Mouse (Mus musculus) MEL (cell line): Measurements from ENCODE around the gene Dusp8. TPM values are rescaled to one million over a fixed set of nuclear protein-coding genes. Genes with fewer than 3 reads are reported as not detected.

ENCODE experiments used
- DNase-seq: peaks from one replicate; pipeline ENCODE4 v3.0.0; 2011; ENCODE audit warnings: low read depth, low spot score
- H3K27ac ChIP-seq: 2 replicates; pipeline ENCODE4 v1.5.1; 2012; ENCODE audit warnings: low read depth, mild to moderate bottlenecking, control low read depth, low read length, moderate library complexity; ENCODE audit not compliant: control insufficient read depth
- H3K27me3 ChIP-seq, 2 experiments: fragments of 150-350 bp in 1 of 2; sonication (generic) in 1 of 2; 2 replicates each; pipeline ENCODE4 v1.6.1; 2012; ENCODE audit warnings: low read length in 2 of 2, mild to moderate bottlenecking in 2 of 2, improper control_type of control experiment in 1 of 2, moderate library complexity in 1 of 2; ENCODE audit not compliant: insufficient read depth in 2 of 2, control insufficient read depth in 1 of 2
- H3K36me3 ChIP-seq, 2 experiments: 2 replicates each; pipeline ENCODE4 v1.6.1; 2012 to 2014; ENCODE audit warnings: low read length in 2 of 2, improper control_type of control experiment in 1 of 2, inconsistent platforms in 1 of 2, mild to moderate bottlenecking in 1 of 2; ENCODE audit not compliant: insufficient read depth in 2 of 2, control insufficient read depth in 1 of 2
- H3K4me1 ChIP-seq, 2 experiments: fragments of 150-350 bp in 1 of 2; sonication (generic) in 1 of 2; 2 replicates each; pipeline ENCODE4 v1.6.1; 2012; ENCODE audit warnings: low read length in 2 of 2, improper control_type of control experiment in 1 of 2, mild to moderate bottlenecking in 1 of 2; ENCODE audit not compliant: insufficient read depth in 2 of 2, control insufficient read depth in 1 of 2
- H3K4me3 ChIP-seq, 2 experiments: fragments of 150-350 bp in 1 of 2; sonication (generic) in 1 of 2; 2 replicates each; pipeline ENCODE4 v1.5.1; 2012; ENCODE audit warnings: low read depth in 2 of 2, low read length in 2 of 2, mild to moderate bottlenecking in 2 of 2, moderate library complexity in 2 of 2, control low read depth in 1 of 2, improper control_type of control experiment in 1 of 2; ENCODE audit not compliant: control insufficient read depth in 1 of 2, insufficient read depth in 1 of 2
- H3K79me2 ChIP-seq: 2 replicates; pipeline ENCODE4 v1.6.1; 2012; ENCODE audit warnings: mild to moderate bottlenecking, low read length, moderate library complexity; ENCODE audit not compliant: control insufficient read depth, poor library complexity, insufficient read depth
- H3K9ac ChIP-seq: 2 replicates; pipeline ENCODE4 v1.6.1; 2012; ENCODE audit warnings: low read depth, mild to moderate bottlenecking, control low read depth, low read length, moderate library complexity; ENCODE audit not compliant: control insufficient read depth, poor library complexity, severe bottlenecking
- H3K9me3 ChIP-seq: fragments of 150-350 bp; sonication (generic); replicated peaks from 2 replicates; pipeline ENCODE4 v1.6.1; 2012; ENCODE audit warnings: mild to moderate bottlenecking, low read length, improper control_type of control experiment, moderate library complexity; ENCODE audit not compliant: insufficient read depth
- BHLHE40 ChIP-seq: IDR thresholded peaks from 2 replicates; pipeline ENCODE4 v1.6.1; 2012; ENCODE audit warnings: low read depth, mild to moderate bottlenecking, inconsistent platforms, low read length, improper control_type of control experiment, borderline replicate concordance
- CHD2 ChIP-seq: IDR thresholded peaks from 2 replicates; pipeline ENCODE4 v1.6.1; 2011; ENCODE audit warnings: low read length, improper control_type of control experiment
- EP300 ChIP-seq, 2 experiments: IDR thresholded peaks; 2 replicates each; pipeline ENCODE4 v1.6.1; 2011; ENCODE audit warnings: improper control_type of control experiment in 2 of 2, low read length in 2 of 2, low read depth in 1 of 2, mild to moderate bottlenecking in 1 of 2
- ETS1 ChIP-seq: IDR thresholded peaks from 2 replicates; pipeline ENCODE4 v1.6.1; 2012; ENCODE audit warnings: low read depth, mild to moderate bottlenecking, inconsistent platforms, low read length, improper control_type of control experiment, moderate library complexity
- HCFC1 ChIP-seq: IDR thresholded peaks from 2 replicates; pipeline ENCODE4 v1.6.1; 2012; ENCODE audit warnings: low read depth, mild to moderate bottlenecking, inconsistent platforms, low read length, improper control_type of control experiment, moderate library complexity
- JUND ChIP-seq: IDR thresholded peaks from 2 replicates; pipeline ENCODE4 v1.6.1; 2011; ENCODE audit warnings: low read depth, mild to moderate bottlenecking, improper control_type of control experiment, low read length
- MAFK ChIP-seq: IDR thresholded peaks from 2 replicates; pipeline ENCODE4 v1.6.1; 2011; ENCODE audit warnings: low read depth, mild to moderate bottlenecking, low read length, improper control_type of control experiment, borderline replicate concordance
- MAX ChIP-seq: IDR thresholded peaks from 2 replicates; pipeline ENCODE4 v1.6.1; 2011; ENCODE audit warnings: low read length, improper control_type of control experiment
- MEF2A ChIP-seq: IDR thresholded peaks from 2 replicates; pipeline ENCODE4 v1.6.1; 2014; ENCODE audit warnings: low read depth, mild to moderate bottlenecking, inconsistent platforms, low read length, improper control_type of control experiment; ENCODE audit not compliant: poor library complexity, insufficient replicate concordance, severe bottlenecking; ENCODE audit errors: extremely low read depth
- MYC ChIP-seq: IDR thresholded peaks from 2 replicates; pipeline ENCODE4 v1.6.1; 2011; ENCODE audit warnings: low read depth, mild to moderate bottlenecking, low read length, improper control_type of control experiment, moderate library complexity
- POLR2AphosphoS2 ChIP-seq: IDR thresholded peaks from 2 replicates; pipeline ENCODE4 v1.6.1; 2011; ENCODE audit warnings: low read length, improper control_type of control experiment
- RAD21 ChIP-seq: IDR thresholded peaks from 2 replicates; pipeline ENCODE4 v1.6.1; 2011; ENCODE audit warnings: mild to moderate bottlenecking, low read depth, low read length, improper control_type of control experiment
- RCOR1 ChIP-seq: IDR thresholded peaks from 2 replicates; pipeline ENCODE4 v1.6.1; 2012; ENCODE audit warnings: low read depth, mild to moderate bottlenecking, inconsistent platforms, low read length, improper control_type of control experiment
- SIN3A ChIP-seq: IDR thresholded peaks from 2 replicates; pipeline ENCODE4 v1.6.1; 2012; ENCODE audit warnings: low read length, improper control_type of control experiment, inconsistent platforms
- SMC3 ChIP-seq: IDR thresholded peaks from 2 replicates; pipeline ENCODE4 v1.6.1; 2011; ENCODE audit warnings: low read depth, low read length, improper control_type of control experiment
- TCF12 ChIP-seq: IDR thresholded peaks from 2 replicates; pipeline ENCODE4 v1.6.1; 2014; ENCODE audit warnings: low read depth, mild to moderate bottlenecking, inconsistent platforms, low read length, improper control_type of control experiment, moderate library complexity
- ZKSCAN1 ChIP-seq: IDR thresholded peaks from 2 replicates; pipeline ENCODE4 v1.6.1; 2012; ENCODE audit warnings: low read depth, mild to moderate bottlenecking, inconsistent platforms, low read length, improper control_type of control experiment, moderate library complexity
- ZMIZ1 ChIP-seq: IDR thresholded peaks from 2 replicates; pipeline ENCODE4 v1.6.1; 2012; ENCODE audit warnings: low read depth, mild to moderate bottlenecking, inconsistent platforms, low read length, improper control_type of control experiment, moderate library complexity
- ZNF384 ChIP-seq: IDR thresholded peaks from 2 replicates; pipeline ENCODE4 v1.6.1; 2012; ENCODE audit warnings: low read depth, mild to moderate bottlenecking, inconsistent platforms, low read length, improper control_type of control experiment
- polyA plus RNA-seq, 2 experiments: library from polyadenylated mRNA; stranded (reverse) in 1 of 2; unstranded in 1 of 2; fragments of >175 nt in 1 of 2; fragments of >200 nt in 1 of 2; gene quantifications; 2 replicates each; pipeline versions ENCODE4 v1.2.1 to v1.2.4; 2012; ENCODE audit warnings: low replicate concordance in 2 of 2, low read depth in 1 of 2; ENCODE audit not compliant: insufficient read length in 2 of 2, insufficient read depth in 1 of 2, missing spikeins in 1 of 2
- total RNA-seq: library from RNA; depleted of rRNA; stranded (reverse); fragments of 300-350 nt; gene quantifications from 2 replicates; pipeline ENCODE4 v1.2.3, GENCODE M21; 2012

Gene Dusp8
- total and polyA plus RNA-seq, 3 experiments = 0.23 to 0.31 TPM; not detected in 1

DNA sequence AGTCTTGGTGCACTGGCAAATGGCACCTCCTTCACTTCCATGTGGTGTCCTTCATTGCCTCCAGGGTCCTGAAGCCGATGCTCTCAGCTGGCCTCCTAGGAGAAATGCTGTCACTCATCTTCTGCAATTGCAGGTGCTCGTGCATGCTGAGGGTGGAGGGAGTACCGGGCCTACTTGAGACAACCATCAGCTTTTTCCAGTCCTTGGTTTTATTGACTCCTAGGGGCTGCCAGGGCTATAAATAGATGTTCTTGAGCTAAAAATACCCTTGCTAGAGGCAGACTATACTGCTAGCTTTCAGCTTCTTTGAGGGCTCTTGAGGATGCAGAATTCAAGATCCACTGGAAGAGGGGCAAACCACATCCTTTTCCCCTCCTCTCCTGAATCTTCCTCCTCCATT is 18.5 kb downstream of the Dusp8 start:
- Histone ChIP-seq H3K9me3 (no peaks in the 10 kb centered on the region), H3K27me3 (peaks cover 4 to 13% of the 10 kb centered on the region in 2 experiments), H3K27ac (no peak overlapping the region), H3K79me2 (no peaks in the 10 kb centered on the region), H3K4me1 (no peaks in the 10 kb centered on the region), H3K4me3 (no peak overlapping the region), H3K36me3 (no peaks in the 10 kb centered on the region), H3K9ac (no peak overlapping the region)
- no peak for TF ChIP-seq MYC
- no peak for TF ChIP-seq ZKSCAN1
- TF ChIP-seq POLR2AphosphoS2 = no peak
- TF ChIP-seq SIN3A = no peak
- no peak for TF ChIP-seq HCFC1
- no peak for TF ChIP-seq JUND
- no peak for TF ChIP-seq CHD2
- TF ChIP-seq SMC3 = no peak
- TF ChIP-seq MAFK = no peak
- no peak for TF ChIP-seq MAX
- TF ChIP-seq TCF12 = no peak
- TF ChIP-seq MEF2A = no peak
- no peak for DNase-seq

DNA sequence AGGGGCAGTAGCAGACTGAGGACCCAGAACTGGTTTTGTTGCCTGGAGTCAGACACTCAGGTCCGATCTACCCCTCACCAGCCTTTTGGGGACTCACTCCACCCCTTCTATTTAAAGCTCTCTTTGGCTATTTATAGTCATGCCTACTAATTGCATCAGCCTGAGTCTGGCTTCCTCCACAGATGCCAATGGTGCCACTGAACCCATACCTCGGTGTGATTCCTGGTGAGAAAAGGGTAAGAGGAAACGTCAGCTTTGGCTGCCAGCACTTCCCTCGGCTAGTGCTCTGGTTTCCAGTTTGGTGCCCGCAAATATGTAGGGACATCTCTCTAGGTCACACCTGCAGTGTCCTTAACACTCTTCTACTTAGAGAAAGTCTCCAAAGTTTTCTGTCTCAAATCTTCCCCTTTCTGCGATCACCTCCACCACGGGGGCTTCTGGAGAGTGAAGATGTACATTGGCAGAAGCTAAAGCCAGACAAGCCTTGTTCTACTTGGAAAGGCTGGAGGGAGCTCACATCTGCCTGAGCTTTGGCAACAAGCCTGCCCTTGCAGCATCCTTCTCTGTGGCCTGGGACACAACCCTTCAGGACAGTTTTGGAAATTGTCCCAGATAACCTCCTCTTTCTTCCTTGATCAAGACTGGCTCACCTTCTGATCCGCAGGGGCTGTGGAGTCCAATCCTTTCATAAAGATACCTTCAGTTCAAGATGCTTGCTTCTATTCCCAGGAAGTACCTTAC is 21.3 kb downstream of the Dusp8 start:
- DNase-seq = no peak
- Histone ChIP-seq H3K9ac (no peak overlapping the region), H3K79me2 (no peaks in the 10 kb centered on the region), H3K9me3 (no peaks in the 10 kb centered on the region), H3K36me3 (no peaks in the 10 kb centered on the region), H3K27me3 (peaks cover 4 to 13% of the 10 kb centered on the region in 2 experiments), H3K27ac (no peak overlapping the region), H3K4me1 (no peaks in the 10 kb centered on the region), H3K4me3 (no peak overlapping the region)
- TF ChIP-seq ETS1 = no peak
- TF ChIP-seq EP300 (IDR thresholded peaks at IDR 0.05; ENCODE audit: low read depth in 1 of 2, low read length in 2 of 2) = no peak

DNA sequence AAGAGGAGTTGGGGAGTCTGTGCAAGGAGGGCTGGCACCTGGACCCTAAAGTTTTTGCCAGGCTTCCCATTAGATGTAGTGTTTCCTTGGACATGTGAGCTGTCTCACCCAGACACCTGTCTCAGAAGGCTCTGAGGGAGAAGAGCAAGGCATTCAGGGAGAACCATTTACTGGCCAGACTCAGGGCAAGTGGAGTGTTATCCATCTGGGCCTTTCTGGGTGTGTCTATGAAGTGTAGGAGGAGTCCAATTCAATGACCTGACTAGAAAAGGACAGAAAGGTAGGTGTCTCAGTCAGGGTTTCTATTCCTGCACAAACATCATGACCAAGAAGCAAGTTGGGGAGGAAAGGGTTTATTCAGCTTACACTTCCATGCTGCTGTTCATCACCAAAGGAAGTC is 23.9 kb downstream of the Dusp8 start:
- H3K79me2 ChIP-seq = no peaks in the 10 kb centered on the region
- peaks cover 11 to 17% of the 10 kb centered on the region in 2 experiments for H3K27me3 ChIP-seq
- no peaks in the 10 kb centered on the region for H3K36me3 ChIP-seq
- H3K4me3 ChIP-seq = no peak overlapping the region
- peaks cover 0 to 4% of the 10 kb centered on the region in 2 experiments; a peak in 1 of 4 replicates for H3K4me1 ChIP-seq
- TF ChIP-seq BHLHE40 (no peak), RCOR1 (no peak), ZNF384 (no peak), ZMIZ1 (no peak), MAX (no peak), RAD21 (no peak)
- no peak overlapping the region for H3K27ac ChIP-seq
- no peaks in the 10 kb centered on the region for H3K9me3 ChIP-seq
- no peak for DNase-seq
- H3K9ac ChIP-seq = no peak overlapping the region
